Mouse (Mus musculus) kidney, adult 9 months (tissue): ENCODE measurements around the gene Inafm1.
"Not testable (repeated sequence)": the region's sequence is repeated elsewhere in the genome, so short reads cannot be mapped to it uniquely, and the experiment has no call there.

ENCODE experiments used
- DNase-seq: peaks from one replicate; pipeline ENCODE4 v3.0.0; 2022

Inafm1 gene

DNA sequence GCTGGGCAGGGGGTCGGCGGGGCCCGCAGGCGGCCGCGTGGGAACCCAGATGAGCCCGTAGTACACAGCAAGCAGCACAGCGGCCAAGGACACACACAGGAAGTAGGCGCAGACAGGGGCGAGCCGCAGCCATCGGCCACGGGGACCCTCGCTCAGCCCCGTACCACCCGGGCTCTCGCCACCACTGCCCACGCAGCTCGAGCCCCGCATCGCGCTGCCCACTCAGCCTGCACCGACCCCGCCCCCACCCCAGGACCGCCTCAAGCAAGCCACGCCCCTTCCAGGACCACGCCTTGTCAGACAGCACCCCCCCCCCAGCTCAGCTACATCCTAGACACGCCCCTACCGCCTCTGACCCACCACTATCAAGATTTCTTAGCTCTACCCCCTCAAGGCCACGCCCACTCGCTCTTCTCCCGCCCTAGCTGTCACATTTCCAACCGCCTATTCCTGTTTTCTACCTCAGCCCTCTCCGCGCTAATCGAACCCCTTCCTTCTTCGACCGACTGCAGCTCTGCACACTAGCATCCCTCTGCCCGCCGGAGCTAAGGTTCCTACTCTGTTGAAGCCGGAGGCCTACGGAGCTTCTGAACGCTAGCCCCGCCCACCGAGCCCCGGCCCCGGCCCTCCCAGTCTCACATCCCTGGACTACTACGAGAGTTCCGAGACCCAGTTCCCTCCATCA lies at the start of gene Inafm1:
Inafm1 (minus strand) TSS at position 537 of the 685 bp plus-strand sequence.
- peak; percentile 91 for DNase-seq

- no peak for DNase-seq
Observed at GRCm38 (mm10) chr7:16320479-16320878, 47.1 kb upstream of the Inafm1 start.

GRCm38 (mm10) chr7:16319216-16319615 lies 45.8 kb upstream of the Inafm1 start:
- no peak for DNase-seq

GRCm38 (mm10) chr7:16317094-16317493 lies 43.7 kb upstream of the Inafm1 start:
- no peak for DNase-seq

- peak; percentile 48 for DNase-seq
Observed at GRCm38 (mm10) chr7:16315222-16315759, 41.9 kb upstream of the Inafm1 start.

GRCm38 (mm10) chr7:16314221-16314775 lies 40.9 kb upstream of the Inafm1 start:
- DNase-seq = peak; percentile 22

- peak; percentile 67 for DNase-seq
Observed at GRCm38 (mm10) chr7:16313481-16314220, 40.2 kb upstream of the Inafm1 start.

DNA sequence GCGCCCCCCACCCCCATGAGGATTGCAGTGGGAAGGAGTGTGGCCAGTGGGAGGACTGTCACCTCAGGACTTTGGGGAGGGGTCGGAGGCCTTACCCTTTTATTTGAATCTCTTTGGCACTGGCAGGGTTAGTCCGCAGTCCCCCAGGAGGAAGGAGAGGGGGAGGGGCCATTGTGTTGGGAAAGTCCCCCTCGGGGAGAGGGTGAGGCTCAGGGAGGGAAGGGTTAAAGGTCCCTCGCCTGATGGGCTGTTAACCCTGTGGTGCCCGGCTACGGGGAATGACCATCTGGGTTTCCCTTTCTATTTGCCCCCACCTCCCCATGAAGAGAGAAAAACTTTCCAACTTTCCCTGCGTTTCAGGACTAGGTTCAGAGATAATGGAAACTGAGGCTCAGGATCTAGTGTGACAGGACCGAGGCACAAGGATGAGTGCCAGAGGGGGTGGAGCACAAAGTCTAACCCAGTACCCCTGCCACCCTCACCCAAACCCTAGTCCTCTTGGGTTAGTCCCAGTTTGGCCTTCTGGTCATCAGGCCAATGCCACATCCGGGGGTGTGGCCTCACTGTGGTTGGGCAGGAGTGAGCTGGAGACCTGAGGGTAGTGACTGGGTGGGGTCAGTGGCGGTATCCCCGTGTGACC lies 39.4 kb upstream of the Inafm1 start:
- peak; percentile 70 for DNase-seq

- DNase-seq = peak; percentile 22
Observed at GRCm38 (mm10) chr7:16312011-16312671, 38.7 kb upstream of the Inafm1 start.

DNA sequence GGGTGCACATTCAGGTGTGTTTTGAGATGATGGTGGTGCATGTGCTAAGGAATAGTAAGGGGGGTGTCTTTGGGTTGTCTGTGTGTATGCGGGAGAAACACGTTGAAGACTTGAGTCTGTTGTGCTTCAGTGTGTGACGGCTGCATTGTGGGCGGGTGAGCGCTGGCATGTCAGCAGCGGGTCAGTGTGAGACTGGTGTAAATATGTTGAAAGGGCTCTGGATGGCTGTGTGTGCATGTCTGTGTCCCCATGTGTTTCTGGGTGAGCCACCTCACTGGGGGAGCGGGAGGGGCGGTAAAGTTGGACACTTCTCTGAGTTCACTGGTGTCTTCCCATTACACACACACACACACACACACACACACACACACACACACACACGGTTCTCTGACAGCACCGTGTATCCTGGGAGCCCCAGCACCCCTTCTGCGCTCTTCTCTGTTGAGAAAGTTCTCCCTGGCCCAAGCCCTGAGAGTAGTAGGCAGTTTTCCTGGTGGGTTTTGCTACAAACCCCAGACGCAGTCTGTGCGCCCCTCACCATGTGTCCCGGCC lies 38.1 kb upstream of the Inafm1 start:
- DNase-seq = no peak

DNA sequence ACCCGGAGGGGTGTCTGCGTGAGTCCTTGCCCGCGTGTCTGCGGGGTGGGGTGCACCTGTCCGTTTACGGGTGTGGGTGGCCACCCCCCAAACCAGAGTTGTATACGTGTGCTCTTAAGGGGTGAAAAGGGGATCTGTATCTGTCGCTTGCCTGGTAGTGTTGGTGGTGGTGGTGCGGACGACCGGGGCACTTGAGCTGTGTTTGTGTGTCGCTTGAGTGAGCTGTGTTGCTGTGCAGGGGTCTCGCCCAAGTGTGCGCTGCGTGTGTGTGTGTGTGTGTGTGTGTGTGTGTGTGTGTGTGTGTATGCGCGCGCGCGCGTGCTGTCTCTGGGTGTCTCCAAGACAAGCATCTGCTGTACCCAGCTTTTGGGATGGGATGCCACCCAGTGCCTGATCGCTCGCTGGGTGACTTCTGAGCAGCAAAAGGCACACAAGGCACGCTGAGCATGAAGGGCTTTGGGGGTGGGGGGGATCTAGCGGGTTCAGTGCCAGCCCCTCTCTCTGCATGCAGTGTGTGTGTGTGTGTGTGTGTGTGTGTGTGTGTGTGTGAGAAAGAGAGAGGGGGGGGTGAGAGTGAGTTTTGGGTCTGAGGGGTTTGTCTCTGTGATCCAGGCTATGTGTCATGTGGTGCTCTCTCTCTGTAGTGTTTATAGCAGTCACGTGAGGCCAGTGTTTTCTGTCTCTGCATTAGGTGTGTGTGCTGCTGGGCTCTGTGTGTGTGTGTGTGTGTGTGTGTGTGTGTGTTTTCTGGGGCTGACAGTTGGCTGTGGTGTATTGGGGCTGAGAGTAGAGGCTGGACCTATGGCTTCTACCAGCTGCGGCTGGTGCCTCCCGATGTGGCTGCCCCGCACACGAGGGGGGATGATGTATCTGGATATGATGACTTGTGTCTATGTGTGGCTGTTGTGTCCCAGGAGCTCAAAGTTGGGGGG lies 37.4 kb upstream of the Inafm1 start:
- DNase-seq = peak; percentile 22

- DNase-seq = peak; percentile 80
Observed at GRCm38 (mm10) chr7:16310020-16310520, 36.7 kb upstream of the Inafm1 start.

DNA sequence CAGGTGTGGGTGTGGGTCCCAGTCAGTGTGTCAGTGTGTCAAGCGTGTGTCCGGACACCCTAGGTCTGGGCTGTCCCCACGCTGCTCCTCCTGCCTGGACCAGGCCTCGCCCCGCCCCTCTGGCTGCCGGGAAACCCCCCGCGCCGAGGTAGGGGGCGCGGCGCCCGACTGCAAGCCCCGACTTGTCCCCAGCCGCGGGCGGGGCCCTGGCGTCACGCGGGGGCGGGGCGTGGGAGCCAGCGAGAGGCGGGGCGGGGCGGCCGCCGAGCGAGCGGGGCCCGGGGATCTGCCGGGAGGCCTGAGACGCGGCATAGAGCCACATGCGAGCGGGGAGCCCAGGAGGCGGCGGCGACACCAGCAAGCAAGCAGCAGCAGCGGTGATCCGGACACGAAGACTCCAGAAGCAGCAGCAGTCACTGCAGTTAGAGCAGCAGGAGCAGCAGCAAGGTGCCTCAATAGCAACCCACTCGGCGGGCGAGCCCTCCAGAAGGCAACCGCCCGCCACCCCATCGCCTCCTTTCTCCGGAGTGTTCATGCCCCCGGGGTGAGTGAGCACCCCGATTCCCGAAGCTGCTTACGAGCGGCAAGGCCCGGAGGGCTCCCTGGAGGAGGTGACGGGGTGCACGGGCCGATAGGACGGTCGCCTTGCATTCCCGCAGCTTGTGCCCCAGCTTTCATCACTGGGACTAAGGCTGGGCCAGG lies 36.1 kb upstream of the Inafm1 start:
- DNase-seq = peak; percentile 86

DNA sequence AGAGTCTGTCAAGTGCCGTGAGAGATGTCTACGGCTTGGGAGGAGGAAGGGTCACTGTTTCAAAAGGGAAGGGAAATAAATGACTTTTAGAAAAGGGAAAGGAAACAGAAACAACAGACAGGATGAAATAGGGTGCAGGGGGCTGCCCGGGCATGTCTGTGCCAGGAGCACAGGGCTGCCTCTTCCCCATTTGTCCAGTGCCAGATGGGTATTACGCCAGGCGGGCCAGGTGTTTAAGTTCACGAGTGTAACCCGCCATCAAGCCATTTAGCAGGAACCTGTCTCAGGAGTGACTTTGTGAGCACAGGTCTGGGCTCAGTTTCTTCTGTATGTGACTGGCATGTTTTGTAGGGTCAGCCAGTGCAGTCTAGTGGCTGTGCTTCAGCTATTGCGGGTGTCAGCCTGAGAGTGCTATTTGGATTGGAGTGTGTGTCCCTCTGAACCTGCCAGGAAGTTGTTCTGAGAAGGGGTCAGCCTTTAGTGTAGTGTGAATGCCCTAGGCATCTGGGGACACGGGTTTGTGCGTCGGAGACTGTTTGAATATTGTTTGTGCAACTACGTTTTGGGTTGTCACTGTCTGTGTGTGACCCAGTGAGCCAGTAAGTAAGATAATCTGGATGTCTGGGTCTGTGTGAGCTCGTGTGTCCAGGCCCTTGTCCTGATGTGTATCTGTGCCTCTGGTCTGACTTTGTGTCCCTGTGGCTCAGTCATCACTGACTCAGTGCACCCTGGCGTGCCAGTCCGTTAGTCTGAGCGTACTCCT lies 35.3 kb upstream of the Inafm1 start:
- DNase-seq = peak; percentile 21

DNA sequence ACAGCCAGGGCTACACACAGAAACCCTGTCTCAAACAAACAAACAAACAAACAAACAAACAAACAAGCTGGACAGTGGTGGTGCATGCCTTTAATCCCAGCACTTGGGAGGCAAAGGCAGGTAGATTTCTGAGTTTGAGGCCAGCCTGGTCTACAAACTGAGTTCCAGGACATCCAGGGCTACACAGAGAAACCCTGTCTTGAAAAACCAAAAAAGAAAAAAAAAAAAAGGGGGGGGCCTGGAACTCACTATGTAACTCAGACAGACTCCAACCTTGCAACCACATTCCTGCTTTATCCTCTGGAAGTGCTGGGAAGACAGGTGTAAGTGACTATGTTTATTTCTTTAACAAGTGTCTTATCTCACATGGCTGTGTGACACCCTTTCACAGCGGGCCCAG lies 34.7 kb upstream of the Inafm1 start, which contains the start of gene Bbc3:
Bbc3 (plus strand) TSS at position 301 of the 400 bp plus-strand sequence.
- DNase-seq = not testable (repeated sequence)

DNA sequence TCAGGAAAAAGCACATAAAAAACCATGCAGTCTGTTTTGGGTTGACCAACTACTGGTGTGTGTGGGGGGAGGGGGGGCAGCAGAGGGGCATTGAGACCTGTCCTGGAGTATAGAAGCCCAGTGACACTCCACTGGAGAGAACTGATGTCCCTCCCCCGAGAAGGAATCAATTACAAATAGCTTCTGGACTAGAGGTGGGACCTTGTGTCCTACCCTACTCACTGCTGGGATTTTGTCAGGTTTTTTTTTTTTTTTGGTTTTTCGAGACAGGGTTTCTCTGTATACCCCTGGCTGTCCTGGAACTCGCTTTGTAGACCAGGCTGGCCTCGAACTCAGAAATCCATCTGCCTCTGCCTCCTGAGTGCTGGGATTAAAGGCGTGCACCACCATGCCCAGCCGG lies 33.7 kb upstream of the Inafm1 start:
- DNase-seq = not testable (repeated sequence)

DNA sequence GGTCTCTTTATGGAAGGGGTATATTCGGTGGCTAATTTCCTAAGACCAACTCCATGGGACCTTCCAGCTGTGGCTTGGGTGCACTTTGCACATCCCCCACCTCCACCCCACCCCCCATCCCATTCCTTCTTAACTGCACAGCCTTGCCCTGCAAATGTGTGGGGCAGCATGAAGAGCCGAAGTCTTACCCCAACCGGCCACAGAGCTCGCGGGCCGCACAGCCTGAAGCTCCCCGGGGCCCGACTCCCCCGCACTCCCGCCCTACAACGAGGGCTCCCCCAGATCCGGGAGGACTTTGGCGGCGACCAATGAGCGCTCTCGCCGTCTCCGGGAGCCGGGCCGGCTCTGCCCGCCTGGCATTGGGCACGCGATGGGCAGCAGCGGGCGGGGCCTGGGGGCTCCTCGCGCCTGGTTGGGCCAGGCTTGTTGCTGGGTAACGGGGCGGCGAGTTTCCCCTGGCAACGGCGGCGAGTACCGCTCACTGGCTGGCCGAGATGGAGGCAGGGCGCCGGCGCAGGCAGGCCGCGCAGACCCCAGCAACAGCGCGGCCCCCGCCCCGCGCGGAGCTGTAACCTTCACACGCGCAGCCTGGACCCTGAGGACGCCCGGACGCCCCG lies 26.1 kb upstream of the Inafm1 start:
- DNase-seq = peak; percentile 82

DNA sequence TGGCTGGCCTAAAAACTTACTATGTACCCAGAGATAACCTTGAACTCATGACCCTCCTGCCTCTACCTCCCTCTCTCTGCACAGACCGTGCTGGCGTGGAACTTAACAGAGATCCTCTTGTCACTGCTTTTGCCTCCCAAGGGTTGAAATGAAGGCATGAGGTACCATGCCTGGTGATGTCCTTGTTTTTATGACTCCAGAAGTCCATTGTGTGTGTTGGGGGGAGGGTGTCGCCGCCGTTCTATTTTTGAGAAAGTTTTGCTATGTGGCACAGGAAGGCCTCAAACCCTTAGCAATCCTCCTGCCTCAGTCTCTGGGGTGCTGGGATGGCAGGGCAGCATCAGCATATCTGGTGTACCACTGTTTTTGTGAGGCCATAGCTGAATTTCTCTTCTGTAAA lies 25.5 kb upstream of the Inafm1 start:
- no peak for DNase-seq

- no peak for DNase-seq
Observed at GRCm38 (mm10) chr7:16297616-16298015, 24.2 kb upstream of the Inafm1 start.
